Mouse (Mus musculus): ENCODE results near the gene Arpc3.

Gene Arpc3

GRCm38 (mm10) chr5:122399871-122400270 is 8.2 kb downstream of the Arpc3 start:
- no peak for DNase-seq (ENCODE audit: low spot score in 2 of 2)

- DNase-seq (ENCODE audit: low spot score in 2 of 2), result no peak
Observed at GRCm38 (mm10) chr5:122400628-122401302, 9.1 kb downstream of the Arpc3 start.

GRCm38 (mm10) chr5:122401303-122401640 is 9.6 kb downstream of the Arpc3 start:
- DNase-seq (ENCODE audit: low spot score in 2 of 2), result peak; percentile 33 to 54

GRCm38 (mm10) chr5:122402160-122402559 is 10.5 kb downstream of the Arpc3 start:
- no peak for DNase-seq (ENCODE audit: low spot score in 2 of 2)

- no peak for DNase-seq (ENCODE audit: low spot score in 2 of 2)
Observed at GRCm38 (mm10) chr5:122402772-122403171, 11.1 kb downstream of the Arpc3 start.

- no peak for DNase-seq (ENCODE audit: low spot score in 2 of 2)
Observed at GRCm38 (mm10) chr5:122403362-122403761, 11.7 kb downstream of the Arpc3 start.

GRCm38 (mm10) chr5:122405537-122405936 is 13.9 kb downstream of the Arpc3 start:
- DNase-seq (ENCODE audit: low spot score in 2 of 2), result no peak

- no peak for DNase-seq (ENCODE audit: low spot score in 2 of 2)
Observed at GRCm38 (mm10) chr5:122409692-122410645, 18.3 kb downstream of the Arpc3 start.

GRCm38 (mm10) chr5:122411892-122412291 is 20.2 kb downstream of the Arpc3 start:
- no peak for DNase-seq (ENCODE audit: low spot score in 2 of 2)

GRCm38 (mm10) chr5:122412826-122413225 is 21.1 kb downstream of the Arpc3 start:
- no peak for DNase-seq (ENCODE audit: low spot score in 2 of 2)

- DNase-seq (ENCODE audit: low spot score in 2 of 2), result no peak
Observed at GRCm38 (mm10) chr5:122414351-122414750, 22.7 kb downstream of the Arpc3 start.

- DNase-seq (ENCODE audit: low spot score in 2 of 2), result no peak
Observed at GRCm38 (mm10) chr5:122415465-122415864, 23.8 kb downstream of the Arpc3 start.

- peak in 1 of 2 experiments; percentile 32 for DNase-seq (ENCODE audit: low spot score in 2 of 2)
Observed at GRCm38 (mm10) chr5:122420676-122421075, 29.0 kb downstream of the Arpc3 start.

GRCm38 (mm10) chr5:122421271-122422068 is 29.8 kb downstream of the Arpc3 start, which contains the start of gene Anapc7:
Gene Anapc7, plus strand, starts transcription at chr5:122421693.
- DNase-seq (ENCODE audit: low spot score in 2 of 2), result peak in 1 of 2 experiments; percentile 11

GRCm38 (mm10) chr5:122422071-122422964 is 30.6 kb downstream of the Arpc3 start:
- peak; percentile 84 to 88 for DNase-seq (ENCODE audit: low spot score in 2 of 2)

GRCm38 (mm10) chr5:122423083-122423482 is 31.4 kb downstream of the Arpc3 start:
- DNase-seq (ENCODE audit: low spot score in 2 of 2), result no peak

- DNase-seq (ENCODE audit: low spot score in 2 of 2), result no peak
Observed at GRCm38 (mm10) chr5:122425550-122425949, 33.9 kb downstream of the Arpc3 start.

- DNase-seq (ENCODE audit: low spot score in 2 of 2), result peak; percentile 44 to 54
Observed at GRCm38 (mm10) chr5:122430036-122430775, 38.5 kb downstream of the Arpc3 start.

- no peak for DNase-seq (ENCODE audit: low spot score in 2 of 2)
Observed at GRCm38 (mm10) chr5:122431221-122431620, 39.5 kb downstream of the Arpc3 start.

- no peak for DNase-seq (ENCODE audit: low spot score in 2 of 2)
Observed at GRCm38 (mm10) chr5:122434541-122434940, 42.9 kb downstream of the Arpc3 start.

All from natural killer cell, adult 2 months (primary cell).